Mouse (Mus musculus) intestine, embryonic 16.5 days (tissue): ENCODE data around the gene Rab20. TPM values are rescaled to one million over a fixed set of nuclear protein-coding genes. Genes with fewer than 3 reads are reported as not detected.
A peak's percentile ranks its signal among the peaks of the same experiment; 100 is the strongest.

Experiments
- ATAC-seq: fragments of 200-750 bp; cut with Nextera tagmentation; 2 replicates; pipeline ENCODE4 v1.8.0; 2017; ENCODE audit warnings: moderate TSS enrichment, moderate library complexity
- H3K27ac ChIP-seq: fragments of 300-500 bp; sonication (generic); 2 replicates; pipeline ENCODE4 v1.5.1; 2014; ENCODE audit warnings: mild to moderate bottlenecking, low read length
- H3K27me3 ChIP-seq: fragments of 300-500 bp; sonication (generic); replicated peaks from 2 replicates; pipeline ENCODE4 v1.6.1; 2014; ENCODE audit warnings: low read length, control low read depth, mixed read lengths; ENCODE audit not compliant: control insufficient read depth, insufficient read depth
- H3K36me3 ChIP-seq: fragments of 300-500 bp; sonication (generic); 2 replicates; pipeline ENCODE4 v1.6.1; 2014; ENCODE audit warnings: low read length, control low read depth; ENCODE audit not compliant: control insufficient read depth, insufficient read depth
- H3K4me1 ChIP-seq: fragments of 300-500 bp; sonication (generic); 2 replicates; pipeline ENCODE4 v1.6.1; 2014; ENCODE audit warnings: low read length, control low read depth, mixed read lengths; ENCODE audit not compliant: control insufficient read depth, insufficient read depth
- H3K4me2 ChIP-seq: fragments of 300-500 bp; sonication (generic); 2 replicates; pipeline ENCODE4 v1.6.1; 2014; ENCODE audit warnings: low read depth, low read length, control low read depth
- H3K4me3 ChIP-seq: fragments of 300-500 bp; sonication (generic); 2 replicates; pipeline ENCODE4 v1.5.1; 2014; ENCODE audit warnings: mild to moderate bottlenecking, low read length
- H3K9ac ChIP-seq: fragments of 300-500 bp; sonication (generic); 2 replicates; pipeline ENCODE4 v1.6.1; 2014; ENCODE audit warnings: low read depth, low read length
- H3K9me3 ChIP-seq: fragments of 300-500 bp; sonication (generic); 2 replicates; pipeline ENCODE4 v1.6.1; 2016; ENCODE audit warnings: low read length, control low read depth; ENCODE audit not compliant: control insufficient read depth
- WGBS: fragments of 180-500 bp; shearing (Covaris S2); extraction: QIAGEN DNeasy Blood & Tissue Kit; methylation state at CpG from one replicate; pipeline ENCODE4 v1.1.7; 2014; 5-methylcytosine and 5-hydroxymethylcytosine counted together
- polyA plus RNA-seq: library from polyadenylated mRNA; unstranded; fragments of >200 nt; fragmentation: Nextera tagmentation; extraction: Ambion mirVana; gene quantifications from 2 replicates; pipeline ENCODE4 v1.2.1, GENCODE M21; 2015

Gene Rab20
- polyA plus RNA-seq, 1 experiment from 2014 or later: 25.5 TPM

- no peak overlapping the region for H3K27ac ChIP-seq
- H3K27me3 ChIP-seq: no peaks in the 10 kb centered on the region
- peaks cover 32% of the 10 kb centered on the region for H3K4me1 ChIP-seq
- no peak overlapping the region for H3K4me3 ChIP-seq
- ATAC-seq: no peak
- no peak overlapping the region for H3K9ac ChIP-seq
- H3K9me3 ChIP-seq: no peaks in the 10 kb centered on the region
- WGBS: 43% methylated on average over 2 of the region's 2 CpGs
- no peaks in the 10 kb centered on the region for H3K36me3 ChIP-seq
- no peak overlapping the region for H3K4me2 ChIP-seq
These were observed 16.7 kb downstream of the Rab20 start for GRCm38 (mm10) chr8:11461847-11462246.

- 38% methylated on average over 2 of the region's 2 CpGs for WGBS
- Histone ChIP-seq H3K27me3 (no peaks in the 10 kb centered on the region), H3K4me2 (no peak overlapping the region), H3K4me1 (peaks cover 32% of the 10 kb centered on the region), H3K9me3 (no peaks in the 10 kb centered on the region), H3K36me3 (no peaks in the 10 kb centered on the region), H3K27ac (no peak overlapping the region), H3K9ac (no peak overlapping the region), H3K4me3 (no peak overlapping the region)
- no peak for ATAC-seq
These were observed 17.6 kb downstream of the Rab20 start for GRCm38 (mm10) chr8:11460934-11461333.

DNA sequence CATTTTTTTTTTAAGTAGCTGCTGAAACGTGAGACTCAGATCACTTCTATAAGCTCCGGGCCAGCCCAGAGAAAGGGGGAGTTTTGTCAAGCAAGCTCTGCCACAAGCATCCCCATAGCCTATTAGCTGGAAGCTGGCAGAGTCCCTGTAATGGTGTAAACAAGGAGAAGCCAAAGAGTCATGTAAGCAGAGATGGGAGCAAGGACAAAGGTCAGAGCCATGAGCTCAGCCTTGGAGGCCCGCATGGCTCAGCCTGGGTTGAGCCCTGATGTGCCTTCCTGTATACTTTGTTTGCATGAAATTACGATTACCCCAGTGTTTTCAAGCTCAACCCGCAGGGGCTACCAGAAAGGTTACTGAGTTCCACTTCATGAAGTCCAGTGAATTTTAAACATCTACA is 19.5 kb downstream of the Rab20 start:
- peak overlapping the region; percentile 87 for H3K27ac ChIP-seq
- no peaks in the 10 kb centered on the region for H3K36me3 ChIP-seq
- no peaks in the 10 kb centered on the region for H3K27me3 ChIP-seq
- H3K4me2 ChIP-seq: peak overlapping the region; percentile 28; the same call in 1 of the 2 replicates
- peaks cover 27% of the 10 kb centered on the region for H3K4me1 ChIP-seq
- H3K4me3 ChIP-seq: no peak overlapping the region
- peak; percentile 75 for ATAC-seq
- WGBS: 13% methylated on average over 5 of the region's 5 CpGs
- H3K9me3 ChIP-seq: no peaks in the 10 kb centered on the region
- 0 out of 2 replicates have a peak overlapping the region, but pooled peaks have one; percentile 20 for H3K9ac ChIP-seq

DNA sequence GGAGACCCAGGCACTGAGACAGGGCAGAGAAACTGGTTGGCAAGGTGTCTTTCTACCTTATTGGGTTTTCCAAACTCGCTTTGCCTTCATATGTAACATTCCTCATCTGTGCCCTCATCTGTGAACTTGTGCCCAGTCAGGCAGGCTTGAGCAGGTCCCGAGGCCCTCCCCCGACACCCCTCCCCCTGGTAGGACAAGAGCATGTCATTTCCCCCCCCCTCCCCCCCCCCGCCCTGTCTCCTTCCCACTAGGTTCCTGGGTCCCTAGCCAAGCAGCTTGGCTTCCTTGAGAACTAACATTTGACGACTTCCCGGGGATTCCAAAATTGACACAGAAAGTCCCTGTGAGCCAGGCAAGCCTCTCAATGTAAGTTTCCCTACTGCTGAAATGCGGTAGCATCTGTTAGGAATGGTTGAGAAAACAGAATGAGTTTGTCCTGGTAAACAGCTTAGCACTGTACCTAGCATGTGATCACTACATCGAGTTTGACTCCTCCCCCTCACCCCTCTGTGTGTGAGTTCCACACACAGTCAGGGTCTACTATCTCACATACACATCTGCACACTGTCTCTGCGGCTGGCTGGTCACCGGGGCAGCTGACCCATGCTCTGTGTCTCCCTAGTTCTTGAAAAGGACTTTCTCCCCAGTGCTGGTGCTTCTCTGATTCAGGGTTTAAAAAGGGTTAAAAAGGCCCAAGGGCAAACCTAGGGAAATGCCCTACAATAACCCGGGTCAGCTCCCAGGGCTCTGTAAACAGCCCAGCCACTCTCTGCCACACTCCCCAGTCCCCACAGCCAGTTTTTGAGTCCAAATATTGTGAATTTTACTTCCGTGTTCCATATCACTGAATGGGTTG is 20.3 kb downstream of the Rab20 start:
- 25% methylated on average over 11 of the region's 12 CpGs for WGBS
- peak; percentile 79 for ATAC-seq

DNA sequence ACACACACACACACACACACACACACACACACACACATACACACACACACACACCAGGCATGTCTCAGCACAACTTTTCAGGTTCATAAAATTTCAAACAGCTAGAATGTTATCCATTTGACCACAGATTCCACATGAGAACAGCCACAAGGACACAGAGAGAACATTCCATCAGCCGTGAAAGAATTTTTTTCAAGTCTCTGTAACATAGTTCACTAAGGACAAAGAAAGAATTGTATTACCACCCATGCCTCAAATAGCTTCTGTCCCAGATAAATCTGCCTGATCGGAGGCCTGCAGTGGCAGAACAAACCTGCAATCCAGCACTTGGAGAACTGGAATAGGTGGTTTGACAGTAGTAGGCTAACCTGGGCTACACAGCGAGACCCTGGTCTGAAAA is 21.2 kb downstream of the Rab20 start:
- peak overlapping the region; percentile 30; the same call in 1 of the 2 replicates for H3K27ac ChIP-seq
- no peak overlapping the region for H3K4me2 ChIP-seq
- H3K4me1 ChIP-seq: peaks cover 24% of the 10 kb centered on the region

More for the DNA sequence above, 20.3 kb downstream of the Rab20 start:
- Histone ChIP-seq H3K36me3 (no peaks in the 10 kb centered on the region), H3K9ac (peak overlapping the region; percentile 8; the same call in 1 of the 2 replicates), H3K4me2 (peak overlapping the region; percentile 28), H3K27me3 (no peaks in the 10 kb centered on the region), H3K27ac (peak overlapping the region; percentile 87), H3K4me1 (peaks cover 24% of the 10 kb centered on the region), H3K4me3 (no peak overlapping the region), H3K9me3 (no peaks in the 10 kb centered on the region)

GRCm38 (mm10) chr8:11454228-11454627 is 24.3 kb downstream of the Rab20 start:
- no peak for ATAC-seq
- Histone ChIP-seq H3K9me3 (no peaks in the 10 kb centered on the region), H3K9ac (no peak overlapping the region), H3K4me3 (no peak overlapping the region), H3K4me2 (no peak overlapping the region), H3K4me1 (peaks cover 25% of the 10 kb centered on the region), H3K27me3 (no peaks in the 10 kb centered on the region), H3K27ac (no peak overlapping the region), H3K36me3 (no peaks in the 10 kb centered on the region)
- 66% methylated on average over 12 of the region's 12 CpGs for WGBS

More for the DNA sequence above, 21.2 kb downstream of the Rab20 start:
- no peak overlapping the region for H3K9ac ChIP-seq
- no peaks in the 10 kb centered on the region for H3K9me3 ChIP-seq
- H3K27me3 ChIP-seq: no peaks in the 10 kb centered on the region
- no peak for ATAC-seq
- H3K36me3 ChIP-seq: no peaks in the 10 kb centered on the region
- H3K4me3 ChIP-seq: no peak overlapping the region
- WGBS: 64% methylated on average over 3 of the region's 3 CpGs

- Histone ChIP-seq H3K9ac (no peak overlapping the region), H3K36me3 (no peaks in the 10 kb centered on the region), H3K9me3 (no peaks in the 10 kb centered on the region), H3K27ac (0 out of 2 replicates have a peak overlapping the region, but pooled peaks have one; percentile 24), H3K4me2 (no peak overlapping the region), H3K4me3 (no peak overlapping the region), H3K27me3 (no peaks in the 10 kb centered on the region), H3K4me1 (peaks cover 13% of the 10 kb centered on the region)
- no peak for ATAC-seq
- WGBS: 60% methylated on average over 4 of the region's 4 CpGs
These were observed 25.5 kb downstream of the Rab20 start for GRCm38 (mm10) chr8:11452974-11453373.

GRCm38 (mm10) chr8:11452559-11452958 is 26.0 kb downstream of the Rab20 start:
- WGBS: 65% methylated on average over 3 of the region's 3 CpGs
- H3K9ac ChIP-seq: no peak overlapping the region
- no peaks in the 10 kb centered on the region for H3K27me3 ChIP-seq
- H3K4me3 ChIP-seq: no peak overlapping the region
- no peak for ATAC-seq
- H3K9me3 ChIP-seq: no peaks in the 10 kb centered on the region
- no peaks in the 10 kb centered on the region for H3K36me3 ChIP-seq
- peaks cover 10% of the 10 kb centered on the region; the same call in 1 of the 2 replicates for H3K4me1 ChIP-seq
- H3K27ac ChIP-seq: 0 out of 2 replicates have a peak overlapping the region, but pooled peaks have one; percentile 24
- no peak overlapping the region for H3K4me2 ChIP-seq

DNA sequence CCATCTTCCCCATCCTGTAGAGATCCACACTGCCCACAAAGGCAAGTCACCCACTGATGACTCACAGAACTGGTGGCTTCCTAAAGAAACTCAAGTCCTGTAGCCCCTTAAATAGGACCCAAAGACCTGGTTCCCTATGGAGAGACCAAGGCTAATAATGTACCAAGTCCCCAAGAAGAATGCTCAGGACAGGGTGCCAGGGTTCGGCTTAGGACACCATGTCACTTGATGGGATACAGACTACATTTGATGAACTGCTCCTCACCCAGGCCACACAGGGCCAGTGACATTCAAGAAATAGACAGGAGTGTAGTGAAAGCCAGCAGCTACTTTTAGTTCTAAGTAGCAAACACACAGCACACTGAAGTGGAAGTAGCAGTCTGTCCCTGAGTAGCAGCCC is 26.4 kb downstream of the Rab20 start:
- H3K36me3 ChIP-seq: no peaks in the 10 kb centered on the region
- no peak overlapping the region for H3K9ac ChIP-seq
- no peak overlapping the region for H3K4me2 ChIP-seq
- peaks cover 10% of the 10 kb centered on the region; the same call in 1 of the 2 replicates for H3K4me1 ChIP-seq
- no peaks in the 10 kb centered on the region for H3K9me3 ChIP-seq
- WGBS: 97% methylated on average over 1 of the region's 1 CpGs
- no peak overlapping the region for H3K4me3 ChIP-seq
- no peak for ATAC-seq
- no peak overlapping the region for H3K27ac ChIP-seq
- H3K27me3 ChIP-seq: no peaks in the 10 kb centered on the region
